Mouse (Mus musculus) intestine, embryonic 15.5 days (tissue): ENCODE measurements around the gene Ube2a. TPM values are rescaled to one million over a fixed set of nuclear protein-coding genes. Genes with fewer than 3 reads are reported as not detected.
"Not testable (repeated sequence)": the region's sequence is repeated elsewhere in the genome, so short reads cannot be mapped to it uniquely, and the experiment has no call there.

Source experiments
- ATAC-seq: fragments of 200-750 bp; cut with Nextera tagmentation; 2 replicates; pipeline ENCODE4 v1.8.0; 2017; ENCODE audit warnings: moderate TSS enrichment, moderate library complexity
- H3K27ac ChIP-seq: fragments of 300-500 bp; sonication (generic); 2 replicates; pipeline ENCODE4 v1.5.1; 2015; ENCODE audit warnings: mild to moderate bottlenecking, inconsistent platforms
- H3K27me3 ChIP-seq: fragments of 300-500 bp; sonication (generic); replicated peaks from 2 replicates; pipeline ENCODE4 v1.6.1; 2015; ENCODE audit warnings: inconsistent platforms
- H3K36me3 ChIP-seq: fragments of 300-500 bp; sonication (generic); 2 replicates; pipeline ENCODE4 v1.6.1; 2015; ENCODE audit warnings: inconsistent platforms
- H3K4me1 ChIP-seq: fragments of 300-500 bp; sonication (generic); replicated peaks from 2 replicates; pipeline ENCODE4 v1.6.1; 2015; ENCODE audit warnings: inconsistent platforms
- H3K4me2 ChIP-seq: fragments of 300-500 bp; sonication (generic); replicated peaks from 2 replicates; pipeline ENCODE4 v1.6.1; 2015; ENCODE audit warnings: mild to moderate bottlenecking, inconsistent platforms
- H3K4me3 ChIP-seq: fragments of 300-500 bp; sonication (generic); replicated peaks from 2 replicates; pipeline ENCODE4 v1.5.1; 2015; ENCODE audit warnings: inconsistent platforms
- H3K9ac ChIP-seq: fragments of 300-500 bp; sonication (generic); 2 replicates; pipeline ENCODE4 v1.6.1; 2015; ENCODE audit warnings: inconsistent platforms
- H3K9me3 ChIP-seq: fragments of 300-500 bp; sonication (generic); 2 replicates; pipeline ENCODE4 v1.6.1; 2016; ENCODE audit warnings: inconsistent platforms
- WGBS: fragments of 180-500 bp; shearing (Covaris S2); methylation state at CpG from one replicate; pipeline ENCODE4 v1.1.7; 2015; 5-methylcytosine and 5-hydroxymethylcytosine counted together
- polyA plus RNA-seq: library from polyadenylated mRNA; unstranded; fragments of >200 nt; fragmentation: Nextera tagmentation; extraction: Ambion mirVana; gene quantifications from 2 replicates; pipeline ENCODE4 v1.2.1, GENCODE M21; 2015

The Ube2a gene
- polyA plus RNA-seq, 1 experiment from 2014 or later: 115 TPM

- Histone ChIP-seq H3K27me3 (no peaks in the 10 kb centered on the region), H3K4me3 (no peak overlapping the region), H3K9me3 (no peaks in the 10 kb centered on the region), H3K9ac (no peak overlapping the region), H3K4me2 (no peak overlapping the region), H3K36me3 (no peaks in the 10 kb centered on the region), H3K4me1 (no peaks in the 10 kb centered on the region), H3K27ac (no peak overlapping the region)
- ATAC-seq: no peak
- WGBS: 83% methylated on average over 8 of the region's 8 CpGs
These were observed 21.1 kb upstream of the Ube2a start for GRCm38 (mm10) chrX:36852631-36853030.

GRCm38 (mm10) chrX:36863766-36864608 is 9.7 kb upstream of the Ube2a start:
- Histone ChIP-seq H3K9me3 (no peaks in the 10 kb centered on the region), H3K4me2 (peak overlapping the region; percentile 49), H3K27ac (0 out of 2 replicates have a peak overlapping the region, but pooled peaks have one; percentile 27), H3K9ac (peak overlapping the region; percentile 28; the same call in 1 of the 2 replicates), H3K27me3 (no peaks in the 10 kb centered on the region), H3K4me3 (peak overlapping the region; percentile 38), H3K36me3 (no peaks in the 10 kb centered on the region), H3K4me1 (no peaks in the 10 kb centered on the region)
- ATAC-seq: peak; percentile 95
- WGBS: 17% methylated on average over 43 of the region's 44 CpGs

- 55% methylated on average over 8 of the region's 8 CpGs for WGBS
- Histone ChIP-seq H3K27me3 (no peaks in the 10 kb centered on the region), H3K9me3 (no peaks in the 10 kb centered on the region), H3K4me3 (peak overlapping the region; percentile 38), H3K4me1 (no peaks in the 10 kb centered on the region), H3K27ac (no peak overlapping the region), H3K9ac (no peak overlapping the region), H3K4me2 (0 out of 2 replicates have a peak overlapping the region, but pooled peaks have one; percentile 30), H3K36me3 (no peaks in the 10 kb centered on the region)
- ATAC-seq: no peak; the same call in 1 of the 2 replicates
These were observed 8.9 kb upstream of the Ube2a start for GRCm38 (mm10) chrX:36864609-36865328.

- Histone ChIP-seq H3K27me3 (no peaks in the 10 kb centered on the region), H3K4me1 (no peaks in the 10 kb centered on the region), H3K4me3 (no peak overlapping the region), H3K9ac (no peak overlapping the region), H3K36me3 (no peaks in the 10 kb centered on the region), H3K9me3 (no peaks in the 10 kb centered on the region), H3K27ac (no peak overlapping the region), H3K4me2 (no peak overlapping the region)
- no peak for ATAC-seq
- WGBS: 70% methylated on average over 3 of the region's 3 CpGs
These were observed 3.3 kb upstream of the Ube2a start for GRCm38 (mm10) chrX:36870372-36870771.

GRCm38 (mm10) chrX:36874178-36874696 is 537 bp downstream of the Ube2a start:
- H3K9ac ChIP-seq: peak overlapping the region; percentile 77
- H3K27ac ChIP-seq: peak overlapping the region; percentile 64
- no peaks in the 10 kb centered on the region for H3K4me1 ChIP-seq
- peak; percentile 99 for ATAC-seq
- H3K4me3 ChIP-seq: peak overlapping the region; percentile 63
- no peaks in the 10 kb centered on the region for H3K36me3 ChIP-seq
- 14% methylated on average over 56 of the region's 57 CpGs for WGBS
- H3K9me3 ChIP-seq: no peaks in the 10 kb centered on the region
- H3K4me2 ChIP-seq: peak overlapping the region; percentile 59
- no peaks in the 10 kb centered on the region for H3K27me3 ChIP-seq

DNA sequence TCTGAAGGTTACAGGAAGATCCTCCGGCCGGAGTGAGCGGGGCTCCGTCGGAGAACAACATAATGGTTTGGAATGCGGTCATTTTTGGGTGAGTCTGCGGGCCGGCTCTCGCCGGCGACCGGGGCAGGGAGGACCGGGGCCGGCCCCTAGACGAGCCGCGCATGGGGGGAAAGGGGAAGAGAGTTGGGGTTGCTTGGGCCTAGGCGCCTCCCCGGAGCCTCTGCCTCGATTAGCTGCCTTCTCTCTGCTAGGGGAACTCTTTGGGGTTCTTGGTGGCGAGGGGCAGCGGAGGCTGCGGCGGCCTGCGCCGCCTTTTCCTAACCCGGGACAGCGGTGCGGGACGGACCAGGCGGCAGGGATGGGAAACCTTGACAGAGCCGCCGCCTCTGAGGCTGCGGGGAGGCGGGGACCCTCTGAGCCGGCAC is 1.0 kb downstream of the Ube2a start:
- 11% methylated on average over 36 of the region's 36 CpGs for WGBS
- H3K9ac ChIP-seq: peak overlapping the region; percentile 77
- H3K27me3 ChIP-seq: no peaks in the 10 kb centered on the region
- H3K36me3 ChIP-seq: no peaks in the 10 kb centered on the region
- peak overlapping the region; percentile 64; the same call in 1 of the 2 replicates for H3K27ac ChIP-seq
- H3K4me3 ChIP-seq: peak overlapping the region; percentile 63
- peak; percentile 19; the same call in 1 of the 2 replicates for ATAC-seq
- H3K9me3 ChIP-seq: no peaks in the 10 kb centered on the region
- no peaks in the 10 kb centered on the region for H3K4me1 ChIP-seq
- peak overlapping the region; percentile 59 for H3K4me2 ChIP-seq

DNA sequence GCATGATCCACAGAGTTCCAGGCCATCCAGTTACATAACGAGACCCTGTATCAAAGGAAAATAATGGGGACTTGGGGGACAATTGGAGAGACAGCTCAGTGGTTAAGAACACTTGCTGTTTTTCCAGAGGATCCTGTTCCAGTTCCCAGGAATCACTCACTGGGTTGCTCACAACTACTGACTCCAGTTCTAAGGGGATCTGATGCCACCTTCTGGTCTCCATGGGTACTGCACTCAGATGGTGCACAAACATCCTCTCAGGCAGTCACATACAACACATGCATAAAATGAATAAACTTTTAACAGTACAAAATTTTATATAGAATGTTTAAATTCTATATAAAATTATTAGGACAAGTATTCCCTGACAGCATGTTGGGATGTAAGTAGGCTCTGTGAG is 11.0 kb downstream of the Ube2a start:
- Histone ChIP-seq H3K4me1 (no peaks in the 10 kb centered on the region), H3K9ac (no peak overlapping the region), H3K27ac (no peak overlapping the region), H3K9me3 (no peaks in the 10 kb centered on the region), H3K27me3 (no peaks in the 10 kb centered on the region), H3K36me3 (no peaks in the 10 kb centered on the region), H3K4me3 (no peak overlapping the region), H3K4me2 (no peak overlapping the region)
- 93% methylated on average over 1 of the region's 1 CpGs for WGBS
- no peak for ATAC-seq

DNA sequence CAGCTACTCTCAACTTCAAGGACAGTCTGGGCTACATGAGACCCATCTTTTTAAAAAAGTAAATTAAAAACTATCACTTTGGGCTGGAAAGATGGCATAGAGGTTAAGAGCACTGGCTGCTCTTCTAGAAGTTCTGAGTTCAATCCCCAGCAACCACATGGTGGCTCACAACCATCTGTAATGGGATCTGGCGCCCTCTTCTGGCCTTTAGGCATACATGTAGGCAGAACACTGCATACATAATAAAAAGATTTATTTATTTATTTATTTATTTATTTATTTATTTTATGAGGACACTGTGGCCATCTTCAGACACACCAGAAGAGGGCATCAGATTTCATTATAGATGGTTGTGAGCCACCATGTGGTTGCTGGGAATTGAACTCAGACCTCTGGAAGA is 25.2 kb downstream of the Ube2a start:
- H3K4me1 ChIP-seq, H3K27me3 ChIP-seq, H3K4me2 ChIP-seq, H3K36me3 ChIP-seq, H3K4me3 ChIP-seq, H3K9me3 ChIP-seq, ATAC-seq, H3K9ac ChIP-seq, H3K27ac ChIP-seq: not testable (repeated sequence)
- 24% methylated on average over 1 of the region's 1 CpGs for WGBS

GRCm38 (mm10) chrX:36901655-36902054 is 28.0 kb downstream of the Ube2a start:
- 36% methylated on average over 3 of the region's 3 CpGs for WGBS
- Histone ChIP-seq H3K4me2 (peak overlapping the region; percentile 70), H3K27ac (no peak overlapping the region), H3K4me1 (no peaks in the 10 kb centered on the region), H3K27me3 (no peaks in the 10 kb centered on the region), H3K36me3 (no peaks in the 10 kb centered on the region), H3K9ac (no peak overlapping the region), H3K4me3 (peak overlapping the region; percentile 55), H3K9me3 (no peaks in the 10 kb centered on the region)
- no peak for ATAC-seq

DNA sequence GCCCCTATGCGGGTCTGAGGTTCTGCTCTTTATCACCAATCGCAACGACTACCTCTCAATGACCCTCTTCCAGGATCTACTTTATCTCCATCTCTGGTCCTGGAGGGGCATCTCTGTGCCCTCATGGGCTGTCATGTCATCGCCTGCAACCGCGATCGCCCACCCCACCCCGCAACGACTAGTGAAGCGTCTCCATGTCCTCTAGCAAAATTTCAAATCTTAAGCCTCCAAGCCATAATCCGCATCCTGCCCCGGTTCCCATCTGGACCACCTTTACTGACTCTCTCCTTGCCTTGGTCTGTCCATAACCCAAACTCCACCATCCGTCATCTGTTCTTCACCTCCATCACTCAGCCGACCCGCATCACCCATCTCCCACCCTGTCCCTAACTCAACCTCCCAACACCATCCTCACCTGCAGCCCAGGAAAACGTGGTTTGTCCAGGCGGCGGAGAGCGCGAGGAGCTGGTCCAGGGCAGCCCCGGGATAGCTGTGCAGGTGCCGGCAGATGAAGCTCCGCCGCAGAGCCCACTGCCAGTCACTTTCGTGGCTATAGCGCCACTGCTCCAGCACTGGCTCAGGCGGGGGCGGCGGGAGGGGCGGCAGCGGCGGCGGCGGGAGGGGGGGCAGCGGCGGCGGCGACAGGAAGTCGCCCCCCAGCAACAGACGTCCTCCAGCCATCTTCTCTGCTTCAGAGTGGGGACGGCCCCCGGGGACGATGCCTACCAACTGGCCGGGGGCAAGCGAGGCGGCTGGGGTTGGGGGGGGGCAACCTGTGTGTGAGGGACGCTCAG is 28.8 kb downstream of the Ube2a start, which contains the start of gene Nkrf:
Gene Nkrf, minus strand, starts transcription at position 579 of the 794 bp plus-strand sequence.
- Histone ChIP-seq H3K27me3 (no peaks in the 10 kb centered on the region), H3K36me3 (no peaks in the 10 kb centered on the region), H3K27ac (peak within 1 kb of the TSS; percentile 32; the same call in 1 of the 2 replicates), H3K9me3 (no peaks in the 10 kb centered on the region), H3K4me3 (peak within 1 kb of the TSS; percentile 55), H3K4me2 (peak within 1 kb of the TSS; percentile 70), H3K4me1 (no peaks in the 10 kb centered on the region), H3K9ac (peak within 1 kb of the TSS; percentile 55)
- WGBS: 15% methylated on average over 46 of the region's 47 CpGs
- peak; percentile 80 for ATAC-seq

GRCm38 (mm10) chrX:36903115-36903768 is 29.5 kb downstream of the Ube2a start:
- H3K9me3 ChIP-seq: no peaks in the 10 kb centered on the region
- ATAC-seq: peak; percentile 95
- no peaks in the 10 kb centered on the region for H3K4me1 ChIP-seq
- peak overlapping the region; percentile 32; the same call in 1 of the 2 replicates for H3K27ac ChIP-seq
- H3K4me3 ChIP-seq: peak overlapping the region; percentile 55
- no peaks in the 10 kb centered on the region for H3K36me3 ChIP-seq
- WGBS: 14% methylated on average over 29 of the region's 32 CpGs
- H3K27me3 ChIP-seq: no peaks in the 10 kb centered on the region
- H3K4me2 ChIP-seq: peak overlapping the region; percentile 70
- peak overlapping the region; percentile 55 for H3K9ac ChIP-seq
